Mouse (Mus musculus) cerebellum, adult 2 months (tissue): ENCODE results near the gene Robo2.

Experiments used
- CTCF ChIP-seq: fragments of 200-500 bp; IDR thresholded peaks from 2 replicates; pipeline ENCODE4 v1.5.1; 2011; ENCODE audit warnings: low read depth, mild to moderate bottlenecking, control low read depth, low read length, moderate library complexity, borderline replicate concordance; ENCODE audit not compliant: insufficient read depth
- POLR2A ChIP-seq: fragments of 200-500 bp; IDR thresholded peaks from 2 replicates; pipeline ENCODE4 v1.6.1; 2011; ENCODE audit warnings: low read length, control low read depth, borderline replicate concordance; ENCODE audit not compliant: insufficient read depth

DNA sequence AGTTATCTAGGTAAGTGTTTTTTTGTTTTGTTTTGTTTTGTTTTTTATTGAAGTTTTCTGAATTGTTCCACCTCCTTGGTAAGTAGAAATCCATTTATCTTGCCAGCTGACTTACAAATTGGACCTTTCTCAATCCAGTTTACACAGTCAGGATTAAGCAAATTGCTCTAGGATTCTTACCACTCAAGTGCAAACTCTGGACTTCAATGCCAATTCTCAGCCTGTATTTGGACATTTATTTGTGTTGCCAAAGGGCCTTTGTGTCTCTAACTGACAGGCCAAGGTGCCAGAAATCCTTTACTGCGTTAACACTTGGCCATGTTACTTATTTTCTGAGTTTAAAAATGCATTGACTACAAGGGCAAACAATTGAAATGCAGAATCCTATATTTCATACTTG, 38.7 kb downstream of the Robo2 start:
- TF ChIP-seq CTCF, result no peak
- TF ChIP-seq POLR2A, result no peak
